Mouse (Mus musculus): Measurements from ENCODE around the gene Zfp341. TPM values are rescaled to one million over a fixed set of nuclear protein-coding genes. Genes with fewer than 3 reads are reported as not detected.

Gene Zfp341
- polyA plus RNA-seq, 1 experiment from 2014 or later, result 2.1 TPM

DNA sequence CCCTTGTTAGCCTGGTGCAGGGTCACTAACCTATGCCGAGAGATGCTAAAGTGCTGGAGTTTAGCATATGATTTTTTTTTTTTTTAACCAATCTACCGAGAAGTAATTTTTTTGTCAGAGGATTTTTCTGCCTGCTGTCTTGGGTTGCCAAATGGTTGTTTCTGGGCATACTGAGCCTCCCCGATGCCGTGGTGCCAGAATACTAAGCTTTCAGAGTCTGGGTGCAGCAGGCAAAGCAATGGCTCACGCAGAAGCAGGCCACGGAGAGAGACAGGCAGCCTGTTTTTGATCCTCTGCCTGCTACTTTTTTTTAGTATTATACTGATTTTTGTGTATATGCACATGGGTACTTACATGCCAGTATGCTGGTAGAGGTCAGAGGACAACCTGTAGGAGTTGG lies 67.8 kb downstream of the Zfp341 start:
- Histone ChIP-seq H3K9ac (replicated peaks) (no peak overlapping the region), H3K9me3 (no peaks in the 10 kb centered on the region), H3K27ac (no peak overlapping the region), H3K4me3 (replicated peaks) (no peak overlapping the region), H3K4me2 (replicated peaks) (no peak overlapping the region), H3K27me3 (no peaks in the 10 kb centered on the region), H3K36me3 (no peaks in the 10 kb centered on the region), H3K4me1 (replicated peaks) (peaks cover 55% of the 10 kb centered on the region)
- ATAC-seq, result no peak
- WGBS, result 89% methylated on average over 6 of the region's 6 CpGs

DNA sequence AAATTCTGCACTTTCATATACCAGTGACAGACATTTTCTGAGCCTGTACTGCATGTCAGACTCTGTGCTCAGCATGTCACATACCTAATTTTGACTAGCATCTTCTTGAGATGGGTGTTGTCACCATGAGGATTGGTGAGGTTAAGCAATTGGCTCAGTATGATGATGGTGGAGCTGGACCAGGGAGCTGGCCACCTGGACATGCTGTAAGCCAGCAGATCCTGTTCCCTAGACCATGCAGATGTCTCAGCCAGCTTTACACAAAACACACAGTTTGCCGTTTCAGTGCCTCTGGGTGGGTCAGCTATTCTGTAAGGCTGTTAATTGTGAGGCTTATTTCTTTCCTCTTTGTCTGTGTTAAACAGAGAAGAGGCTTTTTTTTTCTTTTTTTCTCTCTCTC lies 69.6 kb downstream of the Zfp341 start:
- ATAC-seq, result no peak

DNA sequence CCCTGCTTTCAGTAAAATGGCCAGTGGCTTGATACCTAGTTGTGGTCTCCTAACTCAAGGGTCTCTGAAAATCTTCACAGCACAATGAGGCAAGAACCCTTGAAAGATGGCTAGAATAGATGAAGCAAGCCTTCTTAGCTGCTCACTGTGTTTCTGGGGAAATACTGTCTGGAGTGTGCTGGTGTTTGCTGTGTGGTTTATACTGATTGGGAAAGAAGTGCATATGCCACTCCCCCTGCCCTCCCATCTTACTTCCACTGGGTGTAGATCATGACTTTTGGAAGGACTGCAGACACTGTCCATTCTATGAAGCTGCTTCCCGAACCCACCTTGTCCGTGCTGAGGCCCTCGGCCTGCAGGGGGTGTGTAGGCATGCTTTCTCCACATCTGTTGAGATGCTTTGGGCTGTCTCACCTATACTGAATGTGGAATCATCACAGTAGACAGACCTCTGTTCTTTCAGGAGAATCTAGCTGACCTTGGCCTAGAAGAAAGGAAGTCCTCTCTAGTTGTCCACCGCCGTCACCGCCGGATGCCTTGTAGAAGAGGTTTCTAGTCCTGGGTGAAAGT lies 71.9 kb downstream of the Zfp341 start:
- Histone ChIP-seq H3K4me1 (replicated peaks) (peaks cover 32% of the 10 kb centered on the region), H3K4me2 (replicated peaks) (no peak overlapping the region), H3K9ac (replicated peaks) (no peak overlapping the region), H3K4me3 (replicated peaks) (no peak overlapping the region), H3K36me3 (peaks cover 8% of the 10 kb centered on the region), H3K27ac (no peak overlapping the region), H3K27me3 (no peaks in the 10 kb centered on the region), H3K9me3 (no peaks in the 10 kb centered on the region)
- 97% methylated on average over 7 of the region's 7 CpGs for whole genome bisulfite sequencing
- ATAC-seq, result no peak

More for the DNA sequence above, 69.6 kb downstream of the Zfp341 start:
- Histone ChIP-seq H3K4me2 (replicated peaks) (no peak overlapping the region), H3K9ac (replicated peaks) (peak overlapping the region; percentile 15; the same call in 1 of the 2 replicates), H3K4me3 (replicated peaks) (no peak overlapping the region), H3K9me3 (no peaks in the 10 kb centered on the region), H3K4me1 (replicated peaks) (peaks cover 41% of the 10 kb centered on the region), H3K36me3 (no peaks in the 10 kb centered on the region), H3K27ac (peak overlapping the region; percentile 57), H3K27me3 (no peaks in the 10 kb centered on the region)
- 52% methylated on average over 1 of the region's 1 CpGs for WGBS

- Histone ChIP-seq H3K9me3 (no peaks in the 10 kb centered on the region), H3K4me2 (replicated peaks) (no peak overlapping the region), H3K27me3 (no peaks in the 10 kb centered on the region), H3K4me1 (replicated peaks) (peaks cover 26% of the 10 kb centered on the region), H3K9ac (replicated peaks) (no peak overlapping the region), H3K36me3 (peaks cover 16% of the 10 kb centered on the region), H3K4me3 (replicated peaks) (no peak overlapping the region), H3K27ac (no peak overlapping the region)
- WGBS, result 94% methylated on average over 3 of the region's 3 CpGs
- ATAC-seq, result no peak
These were observed 72.7 kb downstream of the Zfp341 start for GRCm38 (mm10) chr2:154685772-154686171.

GRCm38 (mm10) chr2:154686819-154687218 lies 73.7 kb downstream of the Zfp341 start:
- 93% methylated on average over 3 of the region's 3 CpGs for WGBS
- Histone ChIP-seq H3K9me3 (no peaks in the 10 kb centered on the region), H3K9ac (replicated peaks) (no peak overlapping the region), H3K4me1 (replicated peaks) (peaks cover 15% of the 10 kb centered on the region), H3K4me2 (replicated peaks) (no peak overlapping the region), H3K27me3 (no peaks in the 10 kb centered on the region), H3K4me3 (replicated peaks) (no peak overlapping the region), H3K27ac (no peak overlapping the region), H3K36me3 (peaks cover 24% of the 10 kb centered on the region)
- no peak for ATAC-seq

- no peaks in the 10 kb centered on the region for H3K27me3 ChIP-seq
- no peaks in the 10 kb centered on the region for H3K4me1 ChIP-seq (replicated peaks)
- WGBS, result 94% methylated on average over 14 of the region's 14 CpGs
- H3K9ac ChIP-seq (replicated peaks), result no peak overlapping the region
- no peak overlapping the region for H3K4me3 ChIP-seq (replicated peaks)
- H3K36me3 ChIP-seq, result peaks cover 48% of the 10 kb centered on the region
- no peak overlapping the region for H3K27ac ChIP-seq
- no peaks in the 10 kb centered on the region for H3K9me3 ChIP-seq
- no peak overlapping the region for H3K4me2 ChIP-seq (replicated peaks)
- no peak for ATAC-seq
These were observed 76.3 kb downstream of the Zfp341 start for GRCm38 (mm10) chr2:154689391-154689790.

GRCm38 (mm10) chr2:154690959-154691358 lies 77.9 kb downstream of the Zfp341 start:
- Histone ChIP-seq H3K36me3 (peaks cover 61% of the 10 kb centered on the region), H3K9ac (replicated peaks) (no peak overlapping the region), H3K9me3 (no peaks in the 10 kb centered on the region), H3K4me3 (replicated peaks) (no peak overlapping the region), H3K27ac (no peak overlapping the region), H3K27me3 (no peaks in the 10 kb centered on the region), H3K4me2 (replicated peaks) (no peak overlapping the region), H3K4me1 (replicated peaks) (no peaks in the 10 kb centered on the region)
- no peak for ATAC-seq
- WGBS, result 94% methylated on average over 5 of the region's 5 CpGs

GRCm38 (mm10) chr2:154693186-154693940 lies 80.3 kb downstream of the Zfp341 start:
- Histone ChIP-seq H3K4me1 (replicated peaks) (no peaks in the 10 kb centered on the region), H3K27me3 (no peaks in the 10 kb centered on the region), H3K4me3 (replicated peaks) (no peak overlapping the region), H3K9ac (replicated peaks) (no peak overlapping the region), H3K36me3 (peaks cover 61% of the 10 kb centered on the region), H3K4me2 (replicated peaks) (no peak overlapping the region), H3K27ac (no peak overlapping the region), H3K9me3 (no peaks in the 10 kb centered on the region)
- WGBS, result 87% methylated on average over 10 of the region's 11 CpGs
- ATAC-seq, result no peak

- Histone ChIP-seq H3K9me3 (no peaks in the 10 kb centered on the region), H3K27ac (no peak overlapping the region), H3K36me3 (peaks cover 61% of the 10 kb centered on the region), H3K4me2 (replicated peaks) (no peak overlapping the region), H3K4me3 (replicated peaks) (no peak overlapping the region), H3K27me3 (no peaks in the 10 kb centered on the region), H3K9ac (replicated peaks) (no peak overlapping the region), H3K4me1 (replicated peaks) (no peaks in the 10 kb centered on the region)
- no peak for ATAC-seq
- WGBS, result 94% methylated on average over 12 of the region's 12 CpGs
These were observed 80.8 kb downstream of the Zfp341 start for GRCm38 (mm10) chr2:154693941-154694256.

DNA sequence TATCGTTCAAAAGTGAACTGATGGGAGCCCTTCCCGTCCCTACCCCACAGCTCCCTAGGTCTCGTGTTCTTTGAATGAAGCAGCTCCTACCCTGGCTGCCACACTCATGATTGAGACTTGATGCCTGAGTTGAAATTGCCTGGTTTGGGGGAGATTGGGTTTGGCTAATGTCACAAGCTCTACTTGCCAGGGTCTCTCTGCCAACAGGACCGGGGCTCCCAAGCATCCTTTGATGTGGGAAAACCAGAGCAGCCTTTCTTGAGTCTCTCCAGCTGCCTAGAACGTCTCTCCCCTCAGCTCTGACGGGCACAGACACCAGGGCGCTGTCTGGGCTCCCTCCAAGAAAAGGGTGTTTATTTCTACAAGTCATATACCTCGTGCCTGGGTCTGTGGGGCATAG lies 82.6 kb downstream of the Zfp341 start:
- H3K27ac ChIP-seq, result no peak overlapping the region
- no peak for ATAC-seq
- H3K4me2 ChIP-seq (replicated peaks), result no peak overlapping the region
- no peaks in the 10 kb centered on the region for H3K27me3 ChIP-seq
- no peaks in the 10 kb centered on the region for H3K9me3 ChIP-seq
- H3K9ac ChIP-seq (replicated peaks), result no peak overlapping the region
- H3K4me3 ChIP-seq (replicated peaks), result no peak overlapping the region
- H3K36me3 ChIP-seq, result peaks cover 46% of the 10 kb centered on the region
- WGBS, result 77% methylated on average over 8 of the region's 8 CpGs
- H3K4me1 ChIP-seq (replicated peaks), result no peaks in the 10 kb centered on the region

All from midbrain, embryonic 13.5 days (tissue).